Mouse (Mus musculus) thymus, postnatal 14 days (tissue): ENCODE results near the gene Morf4l1.

Experiments used
- DNase-seq: peaks from one replicate; pipeline ENCODE4 v3.0.0; 2021

Morf4l1 gene

DNA sequence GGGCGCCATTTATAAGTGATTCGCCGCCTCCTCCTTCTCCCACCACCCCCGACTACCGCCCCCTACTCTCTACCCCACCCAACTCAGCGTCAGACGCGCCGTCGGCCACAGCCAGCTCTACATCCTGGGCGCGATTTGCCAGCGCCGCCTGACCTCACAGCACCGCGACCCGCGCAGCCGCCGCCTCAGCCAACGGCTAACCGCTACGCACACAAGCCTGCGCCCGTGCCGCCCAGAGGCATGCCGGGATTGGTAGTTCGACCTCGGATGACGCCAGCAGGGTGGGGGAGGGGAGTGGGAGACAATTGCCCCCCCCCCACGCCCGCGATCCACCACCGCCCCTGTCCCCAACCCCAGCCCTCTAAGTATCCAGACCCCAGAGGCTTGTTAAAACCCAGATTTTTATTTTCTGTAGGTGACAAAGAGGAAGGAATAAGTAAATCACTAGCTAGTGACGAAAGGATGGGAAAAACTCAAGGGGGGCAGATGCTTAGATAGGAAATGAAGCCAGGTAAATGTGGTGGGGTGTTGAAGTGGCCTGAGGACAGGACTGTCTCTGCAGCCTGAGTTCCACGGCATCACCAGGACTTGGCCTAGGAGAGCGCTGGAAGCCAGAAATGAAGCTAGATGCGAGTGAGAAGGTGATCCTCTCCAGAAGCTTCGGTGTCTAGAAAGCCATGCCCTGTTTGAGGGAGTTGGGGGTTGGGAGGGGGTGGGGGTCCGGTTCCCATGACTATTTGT is at the start of gene Morf4l1:
TSS of gene Morf4l1 (minus strand) at position 208 of the 741 bp plus-strand sequence.
- peak; percentile 98 for DNase-seq

DNA sequence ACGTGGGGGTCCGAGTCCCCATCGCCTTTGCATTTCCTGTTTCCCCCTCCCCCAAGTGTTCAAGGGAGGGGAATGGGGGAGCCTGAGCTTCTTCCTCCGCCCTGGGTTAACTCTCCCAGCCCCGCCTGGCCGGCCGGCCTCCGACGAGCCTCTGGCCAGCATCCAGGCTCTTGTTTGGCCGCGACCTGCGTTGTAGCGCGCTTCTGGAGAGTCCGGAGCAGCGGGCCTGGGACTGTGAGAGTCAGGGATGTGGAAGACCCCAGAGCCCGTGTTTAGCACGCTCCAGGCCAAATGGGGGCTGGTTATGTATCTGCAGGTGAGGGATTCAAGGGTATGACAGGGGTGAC is 49.1 kb upstream of the Morf4l1 start:
- DNase-seq = no peak

DNA sequence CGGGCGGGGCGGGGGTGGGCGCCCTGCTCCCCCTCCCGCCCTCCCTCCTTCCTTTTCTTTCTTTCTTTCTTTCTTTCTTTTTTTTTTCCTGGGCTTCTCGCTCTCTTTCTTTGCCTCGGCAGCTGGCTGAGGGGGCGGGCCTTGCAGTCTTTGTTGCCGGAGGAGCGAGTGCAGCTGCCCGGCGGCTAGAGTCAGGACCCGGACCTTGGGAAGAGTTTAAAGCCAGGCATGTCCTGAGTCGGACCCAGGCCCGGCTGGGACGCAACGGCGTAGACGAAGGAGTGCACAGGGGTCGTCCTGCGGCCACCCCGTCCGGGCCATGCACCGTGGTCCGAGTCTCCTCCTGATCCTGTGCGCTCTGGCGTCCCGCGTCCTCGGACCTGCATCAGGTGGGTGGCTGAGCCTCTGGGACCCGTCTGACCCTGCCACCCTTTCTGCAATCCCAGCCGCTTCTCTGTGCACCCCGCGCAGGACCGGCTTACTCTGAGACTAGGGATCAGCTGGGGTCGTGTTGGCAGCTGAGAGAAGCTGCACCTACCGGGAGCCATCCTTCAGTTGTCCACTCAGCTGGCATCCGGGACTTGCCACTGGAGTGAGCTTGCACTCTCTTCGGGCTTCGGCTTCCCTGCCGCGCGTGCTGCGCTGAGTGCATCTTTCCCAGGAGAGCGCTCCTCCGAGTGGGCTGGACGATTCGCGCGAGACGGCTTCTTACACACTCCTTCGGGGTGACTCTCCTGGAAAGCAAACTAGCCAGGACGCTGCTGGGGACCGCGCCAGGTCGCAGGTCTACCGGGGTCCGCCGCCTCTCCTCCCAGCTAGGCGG is 48.6 kb upstream of the Morf4l1 start, which contains the start of gene Adamts7:
TSS of gene Adamts7 (plus strand) at position 144 of the 823 bp plus-strand sequence.
- DNase-seq = peak; percentile 28

DNA sequence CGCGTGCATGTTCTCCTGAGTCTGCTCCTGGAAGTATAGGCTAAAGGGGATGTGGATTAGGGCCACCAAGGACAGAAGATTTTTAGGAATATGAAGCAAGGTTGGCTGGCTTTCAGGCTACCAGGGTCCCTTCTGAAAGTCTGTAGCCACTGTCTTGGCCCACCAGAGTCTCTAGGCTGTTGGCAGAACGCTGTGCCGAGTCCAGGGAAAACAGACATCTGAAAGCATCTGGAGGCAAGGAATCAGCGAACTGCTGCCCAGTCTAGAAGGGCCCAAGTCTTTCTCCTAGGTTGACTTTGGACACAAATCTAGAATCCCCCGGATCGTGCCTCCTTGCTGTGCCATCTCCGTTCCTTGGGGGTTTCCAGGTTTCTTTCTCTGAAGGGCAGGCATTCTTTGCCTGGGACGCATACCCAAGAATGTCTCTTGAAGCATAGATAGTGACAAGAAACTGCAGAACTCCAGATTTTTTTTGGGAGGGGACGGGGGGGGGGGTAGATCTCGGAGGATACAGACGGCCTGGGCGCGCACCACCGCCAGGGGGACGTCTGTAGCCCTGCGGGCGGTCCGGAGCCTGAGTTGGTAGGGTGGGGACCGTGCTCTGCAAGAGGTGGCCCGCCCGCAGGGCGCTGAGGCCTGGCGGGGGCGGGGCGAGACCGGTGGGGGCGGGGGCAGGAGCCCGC is 47.8 kb upstream of the Morf4l1 start:
- peak; percentile 70 for DNase-seq

DNA sequence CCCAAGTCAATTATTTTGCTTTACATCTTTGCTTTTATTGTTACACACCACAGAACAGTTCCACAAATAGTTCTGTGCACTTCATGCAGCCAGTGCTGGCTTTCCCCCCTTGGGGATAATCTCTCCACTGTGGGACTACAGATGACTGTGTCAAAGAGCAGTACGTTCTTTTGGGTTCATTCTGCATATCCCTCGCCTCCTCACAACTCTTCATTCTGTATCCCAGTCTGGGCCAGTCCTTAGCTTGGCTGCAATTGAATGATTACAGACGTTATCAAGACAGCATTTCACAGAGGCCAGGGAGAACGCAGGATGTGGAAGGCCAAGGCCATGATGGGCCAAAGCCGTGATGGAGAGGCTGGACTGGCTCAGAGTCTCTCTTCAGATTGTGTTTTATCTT is 32.3 kb upstream of the Morf4l1 start:
- DNase-seq = no peak

DNA sequence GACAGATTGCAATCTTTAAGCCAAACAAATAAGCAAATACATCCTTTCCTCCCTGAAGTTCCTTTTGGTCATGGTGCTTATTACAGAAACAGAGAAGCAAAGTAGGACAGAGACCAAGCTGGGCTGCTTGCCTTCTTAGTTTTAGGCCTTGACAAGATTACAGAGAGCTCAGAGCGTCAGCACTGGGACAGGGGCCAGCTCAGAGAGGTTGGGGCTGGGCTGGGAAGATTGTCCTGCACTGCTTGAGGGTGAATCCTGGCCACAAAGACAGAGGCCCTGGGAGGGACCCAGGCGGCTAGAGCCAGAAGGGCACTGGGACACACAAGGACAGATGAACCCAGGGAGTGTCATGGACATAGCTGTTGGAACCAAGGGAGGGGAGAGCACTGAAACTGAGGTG is 31.2 kb upstream of the Morf4l1 start:
- no peak for DNase-seq

DNA sequence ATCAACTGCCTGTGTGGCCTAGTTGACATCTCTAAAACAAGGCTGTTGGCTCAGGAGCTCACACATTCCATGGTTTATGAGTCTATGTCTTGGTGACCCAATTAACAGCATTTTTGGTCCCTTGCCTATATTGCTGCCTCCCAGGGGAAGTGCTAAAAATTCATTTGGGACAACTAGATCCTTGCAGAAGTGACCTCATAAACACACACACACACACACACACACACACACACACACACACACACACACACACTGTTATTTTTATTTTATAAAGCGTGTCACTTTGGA is 22.0 kb upstream of the Morf4l1 start:
- no peak for DNase-seq

DNA sequence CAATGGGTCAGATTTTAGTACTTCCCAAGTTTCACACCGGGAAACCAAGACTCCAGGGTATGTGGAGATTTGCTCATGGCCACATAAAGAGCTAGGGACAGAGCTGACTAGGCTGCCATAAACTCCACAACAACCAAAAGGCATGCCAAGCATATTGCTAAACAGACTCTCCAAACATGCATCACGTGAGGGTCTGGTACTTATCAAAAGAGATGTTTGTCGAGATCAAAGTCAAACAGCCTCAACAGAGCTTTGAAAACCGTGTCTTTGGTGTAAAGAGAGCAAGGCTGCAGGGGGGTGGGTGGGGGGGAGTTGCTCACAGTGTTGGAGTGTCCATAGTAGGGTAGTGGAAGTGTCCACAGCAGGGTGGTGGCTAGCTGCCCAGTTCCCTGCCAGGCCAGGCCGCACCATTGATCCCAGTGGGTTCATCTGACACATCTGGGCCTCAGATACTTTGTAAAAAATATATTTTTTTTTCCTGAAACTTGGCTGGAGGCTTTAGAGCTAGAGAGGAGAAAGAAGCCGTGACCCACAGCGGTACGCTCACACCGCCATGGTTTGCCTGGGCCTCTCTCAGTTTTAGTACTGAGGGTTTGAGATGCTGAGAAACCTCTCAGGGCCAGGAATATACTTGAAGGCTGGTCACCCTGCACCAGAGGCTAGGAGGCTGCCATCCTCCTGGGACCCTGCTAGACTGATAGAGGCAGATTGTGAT is 21.5 kb upstream of the Morf4l1 start:
- DNase-seq = no peak

DNA sequence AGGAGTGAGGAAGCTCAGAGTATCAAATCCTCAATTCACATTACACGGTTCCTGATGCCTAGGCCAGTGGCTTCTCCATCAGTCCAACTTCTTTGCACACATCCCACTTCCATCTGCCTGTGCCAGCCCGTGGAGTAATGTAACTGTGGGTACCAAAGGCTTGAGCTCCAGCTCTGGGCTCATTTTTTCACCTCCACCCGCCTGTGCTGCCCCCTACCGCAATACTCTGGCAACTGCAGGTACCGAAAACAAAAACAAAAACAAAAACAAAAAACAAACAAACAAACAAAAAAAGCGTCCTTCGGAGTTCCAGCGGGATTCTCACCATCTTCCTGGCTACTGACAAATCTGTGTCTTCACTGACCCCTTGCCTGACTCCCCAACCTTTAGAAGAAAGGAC is 20.9 kb upstream of the Morf4l1 start:
- DNase-seq = no peak

DNA sequence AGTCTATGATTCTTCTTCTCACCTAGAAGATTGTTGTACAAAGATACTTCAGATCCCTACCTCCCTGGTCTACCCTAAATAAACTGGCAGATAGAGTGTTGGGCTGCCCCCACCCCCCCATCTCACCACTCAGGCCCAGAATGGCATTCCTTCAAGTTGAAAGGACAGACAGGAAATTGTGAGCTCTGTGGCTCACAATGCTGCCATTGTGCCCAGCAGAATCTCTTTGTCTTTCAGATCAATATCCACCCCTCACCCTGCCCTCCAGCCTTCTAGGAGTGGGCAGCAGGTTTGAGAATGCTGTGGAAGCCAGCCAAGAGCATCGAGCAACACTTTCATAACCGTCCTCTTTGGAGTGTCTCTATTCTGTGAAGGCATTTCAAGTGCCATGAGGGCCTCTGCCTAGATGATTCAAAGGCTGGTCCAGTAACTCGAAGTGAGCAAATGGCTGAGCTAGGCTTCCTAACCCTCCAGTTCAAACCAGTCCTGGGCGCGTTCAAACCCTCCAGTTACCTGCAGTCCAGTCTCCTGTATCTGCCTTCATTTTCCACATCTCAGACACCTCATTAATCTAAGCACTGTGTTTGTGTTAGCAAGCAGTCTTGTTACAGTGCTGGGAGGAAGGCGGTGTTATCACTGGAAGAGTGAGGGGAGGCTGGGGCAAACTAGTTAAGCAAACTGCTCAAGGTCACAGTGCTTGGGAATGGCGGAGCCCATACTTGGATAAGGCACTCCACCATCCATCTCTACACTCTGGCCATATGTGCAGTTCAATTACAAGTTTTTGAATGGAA is 19.2 kb upstream of the Morf4l1 start:
- no peak for DNase-seq

DNA sequence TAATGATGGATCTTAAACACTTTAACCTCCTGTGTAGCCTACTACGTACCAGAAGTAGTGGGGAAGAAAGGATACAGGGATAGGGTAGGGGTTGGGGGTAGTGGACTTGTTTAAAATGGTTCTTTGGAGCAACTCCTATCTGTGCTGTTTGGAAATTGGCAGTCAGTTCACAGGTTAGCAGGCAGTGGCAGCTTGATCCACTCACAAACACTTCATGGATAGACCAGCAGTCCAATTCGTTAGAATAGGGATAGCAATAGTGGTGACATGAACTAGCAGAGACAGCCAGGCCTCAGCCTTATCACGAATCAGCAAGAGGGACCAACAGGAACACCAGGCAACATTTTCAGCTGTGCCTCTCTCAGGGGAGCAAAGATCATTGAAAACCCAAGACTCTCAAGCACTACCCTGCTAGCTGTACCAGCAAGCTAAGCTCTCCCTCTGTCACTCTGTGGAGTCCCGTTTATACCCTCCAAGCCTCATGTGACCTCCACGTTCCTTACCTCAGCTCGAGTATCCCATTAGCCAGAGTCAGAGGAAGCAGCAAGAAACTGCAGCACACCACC is 14.1 kb upstream of the Morf4l1 start:
- no peak for DNase-seq

DNA sequence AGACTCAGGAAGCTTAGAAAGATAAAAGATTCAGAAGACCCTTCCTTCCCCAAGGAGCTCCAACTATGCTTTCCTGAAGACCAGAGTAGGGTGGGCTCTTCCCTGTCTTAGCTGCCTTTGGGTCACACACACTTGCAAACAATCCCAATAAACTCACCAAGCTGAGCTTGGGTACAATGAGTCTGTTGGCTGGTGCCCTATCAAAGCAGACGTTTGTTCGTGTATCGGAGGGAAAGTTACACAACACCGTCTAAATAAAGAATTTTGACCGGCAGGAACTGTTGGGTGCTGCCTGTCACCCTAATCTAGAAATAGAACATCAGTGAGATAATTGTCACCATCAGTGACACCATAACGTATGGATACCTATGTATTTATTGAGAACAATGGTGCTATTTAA is 12.6 kb upstream of the Morf4l1 start:
- no peak for DNase-seq

DNA sequence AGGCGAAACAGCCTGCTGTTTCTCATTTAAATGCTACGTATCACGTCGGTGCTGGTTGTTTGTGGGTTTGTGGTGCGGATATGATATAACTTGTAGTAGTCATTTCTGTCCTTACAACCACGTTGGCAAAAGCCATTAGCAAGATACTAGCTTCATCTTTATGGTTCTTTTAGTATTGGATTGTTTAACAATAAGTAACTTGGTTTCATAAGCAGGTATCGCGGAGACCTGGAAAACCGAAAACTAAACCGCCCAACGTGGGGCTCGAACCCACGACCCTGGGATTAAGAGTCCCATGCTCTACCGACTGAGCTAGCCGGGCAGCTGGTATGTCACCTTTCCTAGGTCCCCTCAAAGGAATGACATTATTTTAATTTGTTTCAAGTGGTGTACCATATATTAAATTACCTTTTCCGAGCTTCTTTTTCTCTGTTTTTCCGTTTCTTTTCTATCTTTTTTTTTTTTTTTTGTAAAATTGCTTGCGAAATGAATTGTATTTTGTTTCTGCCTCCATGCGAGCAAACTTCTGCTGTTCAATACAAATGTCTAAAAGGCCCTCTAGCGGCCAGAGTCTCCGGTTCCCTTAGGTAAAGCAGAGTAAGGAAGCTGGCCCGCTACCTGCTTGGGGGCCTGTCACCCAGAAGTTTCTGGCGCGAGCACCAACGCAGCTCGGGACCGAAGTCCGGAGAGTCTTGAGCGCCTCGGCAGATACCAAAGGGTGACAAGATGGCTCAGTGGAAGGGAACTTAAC is 11.9 kb upstream of the Morf4l1 start:
- peak; percentile 89 for DNase-seq

DNA sequence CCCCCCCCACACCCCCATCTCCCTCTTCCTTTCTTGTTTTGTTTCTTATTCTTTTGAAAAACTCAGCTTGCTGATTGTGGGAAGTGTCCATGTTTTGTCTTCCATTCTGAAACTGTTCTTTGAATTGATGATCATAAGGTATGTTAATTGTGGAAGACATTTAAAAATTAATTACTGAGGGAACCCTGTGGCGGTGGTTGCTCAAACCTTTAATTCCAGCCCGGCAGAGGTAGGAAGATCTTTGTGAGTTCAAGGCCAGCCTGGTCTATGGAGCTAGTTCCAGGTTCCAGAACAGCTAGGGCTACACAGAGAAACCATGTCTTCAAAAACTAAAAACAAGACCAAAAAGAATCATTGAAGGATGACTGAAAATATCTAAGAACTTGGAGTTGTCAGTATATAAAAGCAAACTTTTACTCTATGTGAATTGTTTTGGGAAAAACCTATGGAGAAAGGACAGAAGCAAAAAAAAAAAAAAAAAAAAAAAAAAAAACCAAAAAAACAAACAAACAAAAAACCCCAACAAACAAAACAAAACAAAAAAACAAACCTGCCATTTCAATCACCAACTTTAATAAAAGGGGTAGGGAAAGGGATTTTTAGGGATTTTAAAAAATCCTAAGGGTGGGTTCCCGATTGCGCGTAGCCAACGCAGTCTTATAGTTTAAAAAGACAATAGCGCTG is 11.0 kb upstream of the Morf4l1 start:
- no peak for DNase-seq

DNA sequence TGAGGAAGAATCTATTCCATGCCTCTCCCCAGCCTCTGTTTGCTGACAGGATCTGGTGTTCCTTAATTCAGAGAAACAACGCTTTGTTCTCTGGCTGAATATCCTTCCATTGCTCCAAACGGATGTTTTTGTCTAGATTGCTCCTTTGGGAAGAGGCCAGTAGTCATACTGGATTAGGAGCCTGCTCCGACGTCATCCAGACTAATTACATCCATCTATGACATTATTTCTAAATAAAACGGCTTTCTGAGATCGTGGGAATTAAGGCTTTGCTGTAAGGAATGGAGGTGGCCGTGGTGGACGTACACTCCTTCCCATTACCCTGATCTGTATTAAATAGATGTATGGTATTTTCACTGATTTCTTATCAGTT is 10.3 kb upstream of the Morf4l1 start:
- DNase-seq = no peak

DNA sequence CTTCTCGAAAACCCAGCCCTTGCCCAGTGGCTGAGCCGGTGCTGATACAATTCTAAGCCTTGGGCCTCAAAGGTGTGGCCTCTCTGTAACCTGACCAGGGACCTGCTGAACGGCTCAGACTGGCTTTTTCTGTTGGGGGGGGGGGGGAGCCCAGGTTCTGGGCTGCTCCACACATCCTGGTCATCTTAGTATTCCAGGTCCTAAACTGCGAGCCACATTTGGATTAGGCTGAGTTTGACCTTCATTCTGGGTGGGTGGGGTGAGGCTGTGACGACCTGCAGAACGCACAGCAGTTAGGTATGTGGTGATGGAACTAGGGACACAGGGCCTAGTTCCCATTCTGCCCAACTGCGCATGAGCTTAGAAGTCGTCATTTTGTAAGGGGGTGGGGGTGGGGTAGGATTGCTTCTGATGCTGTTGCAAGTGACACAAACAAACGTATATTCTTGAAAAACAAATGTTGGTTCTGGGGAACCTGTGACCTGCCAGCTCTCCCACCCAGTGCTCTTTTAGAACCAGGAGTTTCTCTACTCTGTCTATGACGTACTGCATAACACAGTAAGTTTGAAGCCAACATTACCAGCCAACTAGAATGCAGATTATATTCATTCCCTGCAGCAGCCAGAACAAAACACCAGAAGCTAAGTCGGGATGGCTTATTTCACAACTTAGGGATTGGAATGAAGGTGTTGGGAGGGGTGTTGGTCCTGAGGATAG is 9.7 kb upstream of the Morf4l1 start:
- no peak for DNase-seq

DNA sequence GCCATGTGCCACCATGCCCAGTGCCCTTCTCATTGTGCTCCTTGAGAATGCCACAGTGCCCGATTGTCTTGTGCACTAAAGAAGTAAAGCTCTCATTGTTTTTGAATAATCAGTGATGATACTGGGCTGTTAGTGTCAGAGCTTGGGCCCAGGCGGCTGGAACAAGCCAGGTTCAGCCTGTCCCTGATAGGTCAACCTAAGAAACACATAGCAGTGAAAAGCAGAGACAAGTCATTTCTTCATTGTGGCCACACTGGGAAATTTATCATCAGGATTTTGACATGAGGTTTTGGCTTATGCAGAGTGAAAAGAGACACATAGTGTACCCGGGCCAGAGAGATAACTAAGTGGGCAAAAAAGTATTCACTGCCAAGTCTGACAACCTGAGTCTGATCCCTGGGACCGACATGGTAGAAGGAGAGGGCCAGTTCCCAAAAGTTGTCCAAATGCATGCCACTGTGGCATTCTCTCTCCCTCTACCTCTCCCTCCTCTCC is 7.7 kb upstream of the Morf4l1 start:
- DNase-seq = no peak

DNA sequence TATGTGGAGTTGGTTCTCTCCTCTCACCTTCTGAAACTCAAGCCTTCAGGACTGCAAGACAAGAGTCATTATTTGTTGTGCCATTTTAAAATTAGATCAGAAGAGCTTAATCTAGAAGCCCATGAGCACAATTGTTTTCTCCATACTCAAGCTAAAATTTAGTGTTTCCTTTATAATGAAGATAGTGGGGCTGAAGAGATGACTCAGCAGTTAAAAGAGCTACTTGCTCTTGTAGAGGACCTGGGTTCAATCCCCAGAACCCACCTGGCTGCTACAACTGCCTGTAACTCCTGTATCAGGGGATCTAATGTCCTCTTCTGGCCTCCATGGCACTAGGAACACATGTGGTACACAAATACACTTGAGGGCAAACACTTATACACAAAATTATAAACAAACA is 2.7 kb upstream of the Morf4l1 start:
- DNase-seq = no peak

DNA sequence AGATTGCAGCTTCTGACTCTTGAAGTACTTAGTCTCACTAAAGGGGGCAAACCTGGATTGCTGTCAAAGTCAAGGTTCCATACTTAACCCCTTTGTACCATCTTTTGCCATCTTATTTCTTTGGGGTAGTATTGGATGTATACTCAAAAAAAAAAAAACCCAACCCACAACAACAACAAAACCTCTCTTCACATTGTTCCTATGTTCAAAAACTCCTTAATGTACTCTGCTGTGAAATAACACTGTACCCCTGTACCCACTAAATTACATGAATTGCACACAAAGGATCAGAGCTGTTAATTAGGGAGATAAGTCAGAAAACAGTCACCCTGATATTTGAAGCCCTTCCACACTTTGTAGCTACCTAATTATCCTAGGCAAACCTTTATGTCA is 730 bp upstream of the Morf4l1 start:
- DNase-seq = no peak
